ENCODE assay signal across 32 mouse cellular contexts in the genomic region with DNA sequence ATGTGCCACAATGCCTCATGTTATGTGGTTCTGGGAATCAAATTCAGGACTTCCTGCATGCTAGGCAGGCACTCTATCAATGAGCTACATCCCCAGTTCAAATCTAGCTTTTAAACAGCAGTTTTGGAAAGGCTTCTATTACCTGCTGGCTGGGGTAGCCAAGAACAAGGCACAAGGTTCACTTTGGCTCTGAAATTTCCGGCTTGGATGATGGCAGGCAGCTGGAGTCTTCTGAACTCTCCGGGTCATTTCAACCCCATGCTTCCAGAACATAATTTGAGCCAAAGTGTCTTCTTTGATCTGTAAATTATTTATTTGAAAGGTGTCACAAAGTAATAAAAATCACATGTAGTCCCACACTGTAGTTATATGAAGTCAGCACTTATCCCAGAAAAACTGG. TPM values are rescaled to one million over a fixed set of nuclear protein-coding genes. Genes with fewer than 3 reads are reported as not detected.
DNase-seq lines count a peak whose midpoint lies in the region; ATAC-seq and TF ChIP-seq lines count a peak whose summit lies in the region.
"Had no signal": no experiment of that assay in that cellular context is flagged by ENCODE, and none has a peak within 500 bp of the region (broad histone marks: within the 10 kb centered on the region; RNA-seq: fewer than 3 reads in every experiment).

No protein-coding gene starts in this region.

- peak; percentile 48 for ATAC-seq in kidney, postnatal 0 days (replicated peaks; ENCODE audit: low FRiP score, low read depth)
- no peak for ATAC-seq in kidney, embryonic 16.5 days (ENCODE audit: low FRiP score, low TSS enrichment)
- no peak for ATAC-seq in megakaryocyte-erythroid progenitor cell, adult 5-6 weeks (replicated peaks; ENCODE audit: low FRiP score, low TSS enrichment, poor library complexity, severe bottlenecking)
- no peak for ATAC-seq in stomach, postnatal 0 days (ENCODE audit: low FRiP score, low TSS enrichment)
- ATAC-seq: forebrain, embryonic 14.5 days; forebrain, postnatal 0 days; Patski had no signal

- TF ChIP-seq POLR2A in kidney, adult 2 months (IDR thresholded peaks at IDR 0.05; ENCODE audit: low read depth, low read length) = no peak

- TF ChIP-seq EP300 in stomach, postnatal 0 days (optimal IDR thresholded peaks at IDR 0.05) = no peak

- WGBS in kidney, adult 2 months = 27% methylated on average over 2 of the region's 2 CpGs
- WGBS in kidney, postnatal 0 days = 29% methylated on average over 2 of the region's 2 CpGs
- 47% methylated on average over 2 of the region's 2 CpGs for WGBS in kidney, embryonic 16.5 days
- WGBS in stomach, postnatal 0 days = 72% methylated on average over 2 of the region's 2 CpGs

- no peak overlapping the region for H3K4me3 ChIP-seq in kidney, adult 2 months (ENCODE audit: insufficient read depth, low read depth, low read length)
- H3K4me3 ChIP-seq in kidney, postnatal 0 days (replicated peaks; ENCODE audit: low read depth, low read length) = no peak overlapping the region
- no peak overlapping the region for H3K4me3 ChIP-seq in kidney, embryonic 16.5 days (ENCODE audit: low read length)
- no peak overlapping the region for H3K4me3 ChIP-seq in stomach, postnatal 0 days (ENCODE audit: low read depth, low read length)
- H3K4me3 ChIP-seq: embryonic facial prominence, embryonic 12.5 days; embryonic facial prominence, embryonic 15.5 days; gastrocnemius, adult 2 months; hindbrain, embryonic 12.5 days had no signal

- no peak overlapping the region for H3K9ac ChIP-seq in kidney, postnatal 0 days (ENCODE audit: low read depth, low read length)
- no peak overlapping the region for H3K9ac ChIP-seq in kidney, embryonic 16.5 days (replicated peaks; ENCODE audit: low read length)
- H3K9ac ChIP-seq in stomach, postnatal 0 days (ENCODE audit: low read length) = no peak overlapping the region
- H3K9ac ChIP-seq: embryonic facial prominence, embryonic 12.5 days; embryonic facial prominence, embryonic 15.5 days; forebrain, postnatal 0 days; hindbrain, embryonic 12.5 days had no signal

- peak; percentile 91 for DNase-seq in kidney, adult 2 months
- DNase-seq in kidney, postnatal 4 days = no peak
- peak; percentile 32 for DNase-seq in kidney, postnatal 0 days (ENCODE audit: low spot score)
- DNase-seq in kidney, postnatal 14 days = peak; percentile 59
- DNase-seq in stomach, postnatal 0 days (ENCODE audit: low spot score) = no peak
- DNase-seq: adrenal gland, postnatal 10 days; adrenal gland, postnatal 36 days; B cell, adult 2 months; cerebellum, adult 18-20 months; cerebellum, adult 9-10 months; cerebellum, postnatal 25 days; forebrain, postnatal 0 days; gastrocnemius, adult 2 months; gastrocnemius, postnatal 14 days; heart, adult 11 months had no signal

- no peaks in the 10 kb centered on the region; the same call in 1 of the 2 replicates for H3K36me3 ChIP-seq in kidney, adult 2 months (ENCODE audit: control insufficient read depth, insufficient read depth, low read length)
- H3K36me3 ChIP-seq in kidney, postnatal 0 days (ENCODE audit: insufficient read depth, low read length) = no peaks in the 10 kb centered on the region
- H3K36me3 ChIP-seq in kidney, embryonic 16.5 days (ENCODE audit: insufficient read depth, low read length) = no peaks in the 10 kb centered on the region
- H3K36me3 ChIP-seq in stomach, postnatal 0 days (ENCODE audit: control insufficient read depth, insufficient read depth, low read length) = no peaks in the 10 kb centered on the region
- H3K36me3 ChIP-seq: embryonic facial prominence, embryonic 12.5 days; embryonic facial prominence, embryonic 15.5 days; G1E; hindbrain, embryonic 12.5 days had no signal

- H3K27ac ChIP-seq in kidney, adult 2 months (ENCODE audit: insufficient read depth, low read depth, low read length) = peak overlapping the region; percentile 98
- no peak overlapping the region for H3K27ac ChIP-seq in kidney, postnatal 0 days
- H3K27ac ChIP-seq in kidney, embryonic 16.5 days (ENCODE audit: low read length) = no peak overlapping the region
- H3K27ac ChIP-seq in stomach, postnatal 0 days (replicated peaks) = no peak overlapping the region
- H3K27ac ChIP-seq: embryonic facial prominence, embryonic 12.5 days; embryonic facial prominence, embryonic 15.5 days; gastrocnemius, adult 2 months; hindbrain, embryonic 12.5 days had no signal

- H3K4me2 ChIP-seq in kidney, postnatal 0 days (ENCODE audit: low read length) = no peak overlapping the region
- no peak overlapping the region for H3K4me2 ChIP-seq in kidney, embryonic 16.5 days (replicated peaks; ENCODE audit: low read depth, low read length)
- no peak overlapping the region for H3K4me2 ChIP-seq in stomach, postnatal 0 days (replicated peaks; ENCODE audit: low read depth)
- H3K4me2 ChIP-seq: embryonic facial prominence, embryonic 12.5 days; embryonic facial prominence, embryonic 15.5 days; heart, embryonic 11.5 days; hindbrain, embryonic 12.5 days had no signal

- no peaks in the 10 kb centered on the region for H3K27me3 ChIP-seq in kidney, adult 2 months (replicated peaks; ENCODE audit: control insufficient read depth, insufficient read depth, low read length)
- no peaks in the 10 kb centered on the region for H3K27me3 ChIP-seq in kidney, postnatal 0 days (ENCODE audit: insufficient read depth, low read length)
- no peaks in the 10 kb centered on the region for H3K27me3 ChIP-seq in kidney, embryonic 16.5 days (ENCODE audit: insufficient read depth, low read length)
- no peaks in the 10 kb centered on the region for H3K27me3 ChIP-seq in stomach, postnatal 0 days (ENCODE audit: control insufficient read depth, insufficient read depth, low read length)
- H3K27me3 ChIP-seq: embryonic facial prominence, embryonic 12.5 days; embryonic facial prominence, embryonic 15.5 days; hindbrain, embryonic 12.5 days had no signal

- H3K4me1 ChIP-seq in kidney, adult 2 months (ENCODE audit: control insufficient read depth, insufficient read depth, low read length) = peaks cover 22% of the 10 kb centered on the region
- H3K4me1 ChIP-seq in kidney, postnatal 0 days (replicated peaks; ENCODE audit: insufficient read depth, low read length) = no peaks in the 10 kb centered on the region
- peaks cover 3% of the 10 kb centered on the region; the same call in 1 of the 2 replicates for H3K4me1 ChIP-seq in kidney, embryonic 16.5 days (ENCODE audit: insufficient read depth, low read length)
- no peaks in the 10 kb centered on the region for H3K4me1 ChIP-seq in stomach, postnatal 0 days (replicated peaks; ENCODE audit: control insufficient read depth, insufficient read depth)
- H3K4me1 ChIP-seq: embryonic facial prominence, embryonic 12.5 days; embryonic facial prominence, embryonic 15.5 days had no signal

- H3K9me3 ChIP-seq in kidney, postnatal 0 days (replicated peaks; ENCODE audit: low read length) = no peaks in the 10 kb centered on the region
- no peaks in the 10 kb centered on the region for H3K9me3 ChIP-seq in kidney, embryonic 16.5 days (ENCODE audit: low read length)
- no peaks in the 10 kb centered on the region for H3K9me3 ChIP-seq in stomach, postnatal 0 days (ENCODE audit: control insufficient read depth, low read length)
- H3K9me3 ChIP-seq: embryonic facial prominence, embryonic 12.5 days; embryonic facial prominence, embryonic 15.5 days; G1E; hindbrain, embryonic 12.5 days had no signal

- no peak for TF ChIP-seq CTCF in kidney, adult 2 months (conservative IDR thresholded peaks at IDR 0.05; ENCODE audit: insufficient read depth, insufficient read length, low read depth, low read length)
- TF ChIP-seq CTCF in kidney, postnatal 0 days (IDR thresholded peaks at IDR 0.05; ENCODE audit: low read depth) = no peak
- TF ChIP-seq CTCF in stomach, postnatal 0 days (IDR thresholded peaks at IDR 0.05; ENCODE audit: low read depth) = no peak

RNA-seq across cellular contexts. Expression of gene Slc22a6, which starts 4.7 kb away (rescaled TPM):
- polyA plus RNA-seq in kidney, adult 2 months (2012; rRNA removed) = 355 and 358 TPM in 2 replicates
- 73.8 and 93.1 TPM in 2 replicates for polyA plus RNA-seq in kidney, postnatal 0 days (2015; fragmentation: Nextera tagmentation; extraction: Ambion mirVana)
- polyA plus RNA-seq in kidney, embryonic 16.5 days (2015; fragmentation: Nextera tagmentation; extraction: Ambion mirVana) = 48.8 and 59.4 TPM in 2 replicates
- total RNA-seq in megakaryocyte-erythroid progenitor cell, adult 5-6 weeks (2014; fragmentation: Nextera tagmentation) = not detected in 2 replicates
- not detected in 2 replicates for total RNA-seq in megakaryocyte-erythroid progenitor cell, adult 5-6 weeks (2017)
- polyA plus RNA-seq in stomach, postnatal 0 days (2015; fragmentation: Nextera tagmentation; extraction: Ambion mirVana) = not detected in 2 replicates
- total RNA-seq: adrenal gland, postnatal 10 days; adrenal gland, postnatal 36 days; CH12.LX; common myeloid progenitor, adult 5-6 weeks; gastrocnemius, adult 2 months; gastrocnemius, postnatal 14 days; gastrocnemius, postnatal 4 days; heart, adult 8-10 months; heart, postnatal 25 days; hematopoietic stem cell, adult 5-6 weeks had no signal
- polyA plus RNA-seq: G1E; heart, embryonic 11.5 days; heart, embryonic 14.5 days; heart, postnatal 0 days; Patski had no signal

RNA-seq across cellular contexts. Expression of gene Slc22a8, which starts 22.1 kb away (rescaled TPM):
- polyA plus RNA-seq in kidney, adult 2 months (2012; rRNA removed) = 526 and 582 TPM in 2 replicates
- polyA plus RNA-seq in kidney, postnatal 0 days (2015; fragmentation: Nextera tagmentation; extraction: Ambion mirVana) = 19.2 and 25.5 TPM in 2 replicates
- 15.7 and 16.3 TPM in 2 replicates for polyA plus RNA-seq in kidney, embryonic 16.5 days (2015; fragmentation: Nextera tagmentation; extraction: Ambion mirVana)
- total RNA-seq in megakaryocyte-erythroid progenitor cell, adult 5-6 weeks (2014; fragmentation: Nextera tagmentation) = not detected in 2 replicates
- not detected in 2 replicates for total RNA-seq in megakaryocyte-erythroid progenitor cell, adult 5-6 weeks (2017)
- polyA plus RNA-seq in stomach, postnatal 0 days (2015; fragmentation: Nextera tagmentation; extraction: Ambion mirVana) = 0.06 TPM in 1 of 2 replicates, not detected in the other
- total RNA-seq: CH12.LX; common myeloid progenitor, adult 5-6 weeks; gastrocnemius, adult 2 months; gastrocnemius, postnatal 14 days; gastrocnemius, postnatal 4 days; heart, postnatal 25 days; hematopoietic stem cell, adult 5-6 weeks had no signal
- polyA plus RNA-seq: G1E; heart, embryonic 14.5 days; Patski had no signal

RNA-seq across cellular contexts. Expression of gene Chrm1, which starts 50.5 kb away (rescaled TPM):
- polyA plus RNA-seq in kidney, adult 2 months (2012; rRNA removed) = 0.53 and 0.62 TPM in 2 replicates
- polyA plus RNA-seq in kidney, postnatal 0 days (2015; fragmentation: Nextera tagmentation; extraction: Ambion mirVana) = 0.17 and 0.18 TPM in 2 replicates
- 0.11 and 0.14 TPM in 2 replicates for polyA plus RNA-seq in kidney, embryonic 16.5 days (2015; fragmentation: Nextera tagmentation; extraction: Ambion mirVana)
- total RNA-seq in megakaryocyte-erythroid progenitor cell, adult 5-6 weeks (2014; fragmentation: Nextera tagmentation) = not detected in 2 replicates
- total RNA-seq in megakaryocyte-erythroid progenitor cell, adult 5-6 weeks (2017) = not detected in 2 replicates
- polyA plus RNA-seq in stomach, postnatal 0 days (2015; fragmentation: Nextera tagmentation; extraction: Ambion mirVana) = 1.4 and 1.8 TPM in 2 replicates
- total RNA-seq: CH12.LX; common myeloid progenitor, adult 5-6 weeks; gastrocnemius, adult 2 months; heart, postnatal 25 days; hematopoietic stem cell, adult 5-6 weeks had no signal
- polyA plus RNA-seq: heart, postnatal 0 days had no signal

Comparison
In these comparisons a context has a peak if more than half of its experiments do, and no peak if none do; other contexts are left out.
1. DNase-seq: peak in kidney, adult 2 months (single experiment), kidney, postnatal 0 days (single experiment) and kidney, postnatal 14 days (single experiment); none in kidney, postnatal 4 days (0 of 2) and stomach, postnatal 0 days (single experiment).
2. RNA of gene Slc22a8, which starts 22.1 kb away (polyA plus RNA-seq): 526 to 582 TPM in kidney, adult 2 months; 19.2 to 25.5 TPM in kidney, postnatal 0 days, 15.7 to 16.3 TPM in kidney, embryonic 16.5 days and 0.06 TPM in stomach, postnatal 0 days; every median in the first group is over 10 times any median in the second.
3. RNA of gene Slc22a6, which starts 4.7 kb away (polyA plus RNA-seq): 355 to 358 TPM in kidney, adult 2 months, 73.8 to 93.1 TPM in kidney, postnatal 0 days and 48.8 to 59.4 TPM in kidney, embryonic 16.5 days; not detected in stomach, postnatal 0 days; every median in the first group is over 10 times any median in the second.